Mouse (Mus musculus) intestine, embryonic 16.5 days (tissue): ENCODE results near the gene Nav2. TPM values are rescaled to one million over a fixed set of nuclear protein-coding genes. Genes with fewer than 3 reads are reported as not detected.

Experiments
- ATAC-seq: fragments of 200-750 bp; cut with Nextera tagmentation; 2 replicates; pipeline ENCODE4 v1.8.0; 2017; ENCODE audit warnings: moderate TSS enrichment, moderate library complexity
- H3K27ac ChIP-seq: fragments of 300-500 bp; sonication (generic); 2 replicates; pipeline ENCODE4 v1.5.1; 2014; ENCODE audit warnings: mild to moderate bottlenecking, low read length
- H3K27me3 ChIP-seq: fragments of 300-500 bp; sonication (generic); replicated peaks from 2 replicates; pipeline ENCODE4 v1.6.1; 2014; ENCODE audit warnings: low read length, control low read depth, mixed read lengths; ENCODE audit not compliant: control insufficient read depth, insufficient read depth
- H3K36me3 ChIP-seq: fragments of 300-500 bp; sonication (generic); 2 replicates; pipeline ENCODE4 v1.6.1; 2014; ENCODE audit warnings: low read length, control low read depth; ENCODE audit not compliant: control insufficient read depth, insufficient read depth
- H3K4me1 ChIP-seq: fragments of 300-500 bp; sonication (generic); 2 replicates; pipeline ENCODE4 v1.6.1; 2014; ENCODE audit warnings: low read length, control low read depth, mixed read lengths; ENCODE audit not compliant: control insufficient read depth, insufficient read depth
- H3K4me2 ChIP-seq: fragments of 300-500 bp; sonication (generic); 2 replicates; pipeline ENCODE4 v1.6.1; 2014; ENCODE audit warnings: low read depth, low read length, control low read depth
- H3K4me3 ChIP-seq: fragments of 300-500 bp; sonication (generic); 2 replicates; pipeline ENCODE4 v1.5.1; 2014; ENCODE audit warnings: mild to moderate bottlenecking, low read length
- H3K9ac ChIP-seq: fragments of 300-500 bp; sonication (generic); 2 replicates; pipeline ENCODE4 v1.6.1; 2014; ENCODE audit warnings: low read depth, low read length
- H3K9me3 ChIP-seq: fragments of 300-500 bp; sonication (generic); 2 replicates; pipeline ENCODE4 v1.6.1; 2016; ENCODE audit warnings: low read length, control low read depth; ENCODE audit not compliant: control insufficient read depth
- WGBS: fragments of 180-500 bp; shearing (Covaris S2); extraction: QIAGEN DNeasy Blood & Tissue Kit; methylation state at CpG from one replicate; pipeline ENCODE4 v1.1.7; 2014; 5-methylcytosine and 5-hydroxymethylcytosine counted together
- polyA plus RNA-seq: library from polyadenylated mRNA; unstranded; fragments of >200 nt; fragmentation: Nextera tagmentation; extraction: Ambion mirVana; gene quantifications from 2 replicates; pipeline ENCODE4 v1.2.1, GENCODE M21; 2015

Gene Nav2
- polyA plus RNA-seq, 1 experiment from 2014 or later = 15.3 TPM

DNA sequence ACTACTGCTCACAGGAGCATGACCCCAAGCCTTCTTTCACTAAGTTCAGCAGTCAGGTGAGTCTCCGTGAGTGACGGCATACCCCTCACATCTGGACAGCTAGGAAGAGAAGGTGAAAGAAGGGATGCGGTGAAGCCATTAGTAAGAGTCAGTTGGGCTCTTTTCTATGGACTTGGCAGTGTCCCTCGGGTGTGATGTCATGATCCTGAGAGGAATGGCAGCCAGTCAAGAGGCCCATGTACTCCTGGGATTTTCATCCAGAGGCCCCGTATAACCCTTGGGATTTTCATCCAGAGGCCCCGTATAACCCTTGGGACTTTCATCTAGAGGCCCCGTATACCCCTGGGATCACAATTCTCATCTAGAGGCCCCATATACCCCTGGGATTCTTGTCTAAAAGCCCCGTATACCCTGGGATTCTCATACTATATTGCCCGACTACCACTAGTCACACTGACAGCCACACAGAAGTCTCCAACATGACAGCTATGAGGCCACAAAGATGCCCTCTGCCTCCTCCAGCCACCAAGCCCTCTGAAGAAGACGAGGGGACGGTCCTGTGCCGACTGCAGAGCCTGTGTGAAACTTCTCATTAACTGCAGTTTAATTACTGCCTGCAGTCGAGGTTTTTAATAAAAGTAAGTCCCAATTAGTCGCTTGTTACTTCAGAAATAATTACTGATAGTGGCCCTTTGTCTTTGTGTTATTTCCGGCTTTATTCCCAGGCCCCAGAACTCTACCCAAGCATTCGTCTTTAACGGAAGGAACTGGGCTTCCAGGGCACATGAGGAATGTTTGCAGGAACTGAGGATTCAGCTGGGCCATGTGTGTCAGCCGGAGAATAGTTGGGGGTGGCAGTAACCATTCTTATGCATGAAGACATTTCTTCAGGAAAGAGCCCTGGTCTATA is 251.4 kb downstream of the Nav2 start:
- no peak overlapping the region for H3K9ac ChIP-seq
- ATAC-seq = no peak
- 78% methylated on average over 18 of the region's 18 CpGs for WGBS
- H3K9me3 ChIP-seq = no peaks in the 10 kb centered on the region
- H3K4me2 ChIP-seq = no peak overlapping the region
- H3K36me3 ChIP-seq = no peaks in the 10 kb centered on the region
- no peak overlapping the region for H3K4me3 ChIP-seq
- H3K27ac ChIP-seq = no peak overlapping the region
- H3K27me3 ChIP-seq = no peaks in the 10 kb centered on the region
- H3K4me1 ChIP-seq = peaks cover 7% of the 10 kb centered on the region; the same call in 1 of the 2 replicates

DNA sequence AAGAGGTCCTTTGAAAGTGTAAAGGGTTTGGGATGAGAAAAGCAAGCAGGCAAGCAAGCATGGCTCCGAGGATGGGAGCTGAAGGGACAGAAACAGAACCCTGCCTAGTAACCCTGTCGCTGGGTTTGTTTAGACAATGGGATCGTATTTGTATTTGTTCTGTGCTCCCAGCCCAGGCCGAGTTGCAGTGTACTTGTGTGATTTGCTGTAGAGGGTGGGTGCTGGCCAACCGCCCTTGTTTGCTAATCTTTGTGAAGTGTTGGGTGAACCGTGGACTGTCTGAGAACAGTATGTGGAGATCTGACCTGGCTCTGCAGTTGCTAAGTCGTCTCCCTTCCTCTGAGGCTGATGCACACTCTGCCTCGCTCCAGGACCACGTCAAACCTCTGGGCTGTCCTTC is 253.6 kb downstream of the Nav2 start:
- no peak overlapping the region for H3K27ac ChIP-seq

DNA sequence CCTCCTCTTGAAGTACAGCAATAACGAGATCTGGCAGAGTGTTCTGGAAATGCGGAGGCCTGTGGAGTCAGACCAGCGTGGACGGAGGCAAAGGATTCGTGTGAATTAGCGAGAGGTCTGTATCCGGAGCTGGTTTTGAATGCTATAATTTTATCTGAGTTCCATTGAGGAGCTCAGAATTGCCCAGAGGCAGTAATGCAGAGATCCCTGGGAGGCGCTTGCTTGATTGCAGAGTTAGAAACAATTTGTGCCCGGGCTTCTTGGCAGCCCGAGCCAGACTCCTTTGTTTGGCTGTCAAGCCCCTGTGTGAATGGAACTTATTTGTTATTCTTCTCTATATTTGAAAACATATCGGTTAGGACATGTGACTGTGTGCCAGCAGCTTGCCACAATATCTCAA is 255.3 kb downstream of the Nav2 start:
- 71% methylated on average over 11 of the region's 11 CpGs for WGBS
- Histone ChIP-seq H3K9me3 (no peaks in the 10 kb centered on the region), H3K27me3 (no peaks in the 10 kb centered on the region), H3K4me2 (no peak overlapping the region), H3K36me3 (no peaks in the 10 kb centered on the region), H3K9ac (no peak overlapping the region), H3K4me1 (peaks cover 10% of the 10 kb centered on the region; the same call in 1 of the 2 replicates), H3K4me3 (no peak overlapping the region), H3K27ac (no peak overlapping the region)
- no peak for ATAC-seq

More for the DNA sequence above, 253.6 kb downstream of the Nav2 start:
- Histone ChIP-seq H3K36me3 (no peaks in the 10 kb centered on the region), H3K27me3 (no peaks in the 10 kb centered on the region), H3K4me1 (peaks cover 10% of the 10 kb centered on the region; the same call in 1 of the 2 replicates), H3K4me3 (no peak overlapping the region), H3K9me3 (no peaks in the 10 kb centered on the region), H3K4me2 (no peak overlapping the region), H3K9ac (no peak overlapping the region)
- WGBS = 26% methylated on average over 9 of the region's 9 CpGs
- ATAC-seq = peak; percentile 36; the same call in 1 of the 2 replicates

DNA sequence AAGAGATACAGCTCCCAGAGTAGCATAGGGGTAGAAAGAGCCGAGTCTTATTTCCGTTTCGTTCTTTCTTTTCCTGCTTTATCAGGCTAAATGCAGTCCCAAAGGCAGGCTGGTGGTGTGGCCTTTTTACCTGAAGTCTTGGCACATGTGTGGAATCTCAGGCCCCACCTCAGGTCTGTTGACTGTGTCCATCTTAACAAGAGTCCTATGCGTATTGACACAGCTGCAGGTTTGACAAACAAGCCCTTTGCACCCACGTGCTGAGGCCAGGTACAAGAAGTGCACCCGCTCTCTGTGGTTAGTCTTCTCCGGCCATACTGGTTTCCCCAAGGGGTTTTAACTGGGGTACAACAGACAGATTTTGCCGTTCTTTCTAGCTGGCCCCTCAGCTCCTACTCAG is 256.4 kb downstream of the Nav2 start:
- H3K4me2 ChIP-seq = no peak overlapping the region
- H3K4me1 ChIP-seq = peaks cover 10% of the 10 kb centered on the region; the same call in 1 of the 2 replicates
- no peak overlapping the region for H3K9ac ChIP-seq
- peak; percentile 90 for ATAC-seq
- no peak overlapping the region for H3K4me3 ChIP-seq
- H3K36me3 ChIP-seq = no peaks in the 10 kb centered on the region
- no peaks in the 10 kb centered on the region for H3K27me3 ChIP-seq
- peak overlapping the region; percentile 21; the same call in 1 of the 2 replicates for H3K27ac ChIP-seq
- 65% methylated on average over 8 of the region's 8 CpGs for WGBS
- H3K9me3 ChIP-seq = no peaks in the 10 kb centered on the region

DNA sequence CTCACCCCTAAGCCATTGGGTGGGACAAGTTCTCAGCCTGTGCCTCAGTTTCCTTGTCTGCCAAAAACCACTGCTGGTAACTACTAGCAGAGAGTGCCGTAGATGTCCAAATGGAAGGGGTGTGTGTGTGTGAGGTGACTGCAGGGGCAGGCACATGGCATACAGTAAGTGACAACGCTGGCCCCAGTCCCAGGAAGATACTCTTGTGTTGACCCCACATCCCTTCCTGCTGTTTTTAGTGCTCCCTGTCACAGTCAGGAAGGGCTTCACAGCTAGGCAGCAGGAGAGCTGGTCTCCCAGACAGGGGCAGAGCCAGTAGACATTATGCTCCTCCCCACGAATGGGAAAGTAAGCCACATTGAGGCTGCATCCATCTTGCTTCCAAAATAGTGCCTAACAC is 264.4 kb downstream of the Nav2 start:
- Histone ChIP-seq H3K27ac (no peak overlapping the region), H3K9me3 (no peaks in the 10 kb centered on the region), H3K4me2 (no peak overlapping the region), H3K36me3 (no peaks in the 10 kb centered on the region), H3K27me3 (no peaks in the 10 kb centered on the region), H3K9ac (no peak overlapping the region), H3K4me3 (no peak overlapping the region), H3K4me1 (peaks cover 3% of the 10 kb centered on the region; the same call in 1 of the 2 replicates)
- 78% methylated on average over 3 of the region's 3 CpGs for WGBS
- ATAC-seq = no peak

DNA sequence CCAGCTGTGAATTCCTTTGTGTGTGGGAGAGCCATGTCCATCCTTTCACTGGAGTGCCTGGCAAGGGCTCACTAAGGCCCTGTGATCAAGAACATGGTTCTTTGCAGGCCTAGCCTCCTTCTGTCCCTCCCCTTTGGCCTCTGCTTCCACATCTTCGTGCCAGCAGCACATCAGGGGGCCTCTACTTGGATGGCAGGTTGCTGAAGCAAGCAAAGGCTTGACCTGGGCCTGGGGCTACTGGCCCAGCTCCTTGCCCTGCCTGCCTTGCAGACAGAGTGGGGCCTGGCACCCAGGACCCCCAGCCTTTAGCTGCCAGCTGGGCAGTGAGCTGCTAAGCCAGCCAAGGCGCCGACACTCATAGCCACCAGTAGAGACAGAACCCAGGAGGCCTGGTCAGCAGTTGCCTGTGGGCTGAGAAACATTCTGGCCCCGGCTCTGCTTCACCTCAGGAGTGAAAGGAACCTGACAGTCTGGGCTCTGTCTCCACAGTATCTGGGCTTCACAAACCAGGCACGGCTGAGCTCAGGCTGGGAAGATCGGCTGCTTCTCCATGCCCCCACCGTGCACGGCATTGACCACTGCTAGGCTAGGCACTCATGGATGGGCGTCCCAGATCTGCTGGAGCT is 267.4 kb downstream of the Nav2 start:
- Histone ChIP-seq H3K4me3 (no peak overlapping the region), H3K27ac (no peak overlapping the region), H3K4me2 (no peak overlapping the region), H3K4me1 (peaks cover 3% of the 10 kb centered on the region; the same call in 1 of the 2 replicates), H3K9ac (no peak overlapping the region), H3K27me3 (no peaks in the 10 kb centered on the region), H3K9me3 (no peaks in the 10 kb centered on the region), H3K36me3 (no peaks in the 10 kb centered on the region)
- 81% methylated on average over 9 of the region's 9 CpGs for WGBS
- ATAC-seq = no peak

DNA sequence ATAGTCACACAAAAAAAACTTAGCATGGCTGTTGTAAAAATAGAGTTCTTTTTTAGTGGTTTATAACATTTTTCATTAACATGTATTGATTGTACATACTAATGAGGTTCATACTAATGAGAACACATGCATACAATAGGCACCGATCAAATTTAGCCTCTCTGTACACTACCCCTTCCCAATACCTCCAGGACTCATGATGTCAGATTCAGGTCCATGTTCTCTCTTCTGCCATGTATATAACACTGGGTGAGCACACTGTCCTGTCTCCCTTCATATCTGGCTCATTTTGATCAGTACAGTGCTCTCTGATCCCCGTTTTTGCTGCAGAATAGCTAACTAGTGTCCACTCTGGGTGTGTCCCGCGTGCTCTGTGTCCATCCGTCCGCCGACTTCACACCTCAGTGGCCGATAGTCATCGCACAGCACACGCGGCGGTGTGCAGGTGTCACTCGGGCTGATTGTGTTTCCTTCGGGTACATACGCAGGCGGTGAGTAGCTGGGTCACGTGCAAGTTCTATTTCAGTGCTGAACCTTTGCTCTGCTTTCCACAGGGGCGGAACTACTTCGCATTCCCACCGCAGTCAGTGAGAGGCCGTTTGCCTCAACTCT is 268.2 kb downstream of the Nav2 start:
- H3K4me2 ChIP-seq = no peak overlapping the region
- ATAC-seq = peak; percentile 58
- H3K4me1 ChIP-seq = peaks cover 3% of the 10 kb centered on the region; the same call in 1 of the 2 replicates
- WGBS = 82% methylated on average over 21 of the region's 21 CpGs
- no peaks in the 10 kb centered on the region for H3K27me3 ChIP-seq
- H3K36me3 ChIP-seq = no peaks in the 10 kb centered on the region
- H3K4me3 ChIP-seq = no peak overlapping the region
- H3K27ac ChIP-seq = no peak overlapping the region
- no peak overlapping the region for H3K9ac ChIP-seq
- no peaks in the 10 kb centered on the region for H3K9me3 ChIP-seq

DNA sequence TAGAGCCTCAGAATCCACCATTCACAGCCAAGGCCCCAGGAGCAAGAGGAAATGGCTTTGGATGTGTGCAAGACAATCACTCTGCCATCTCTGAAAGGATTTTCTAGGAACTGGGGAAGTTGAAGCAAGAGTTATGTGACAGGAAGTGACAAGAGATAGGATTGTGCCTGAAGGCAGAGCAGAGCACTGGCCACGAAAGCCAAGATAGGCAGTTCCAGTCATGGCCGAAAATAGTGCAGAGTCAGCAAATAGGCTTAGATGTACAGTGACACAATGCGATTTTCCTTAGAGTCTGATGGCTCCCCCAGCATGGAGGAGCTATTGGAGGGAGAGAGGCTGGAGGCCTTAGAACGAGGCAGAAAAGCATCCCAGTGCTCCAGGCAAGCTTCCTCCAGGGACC is 269.7 kb downstream of the Nav2 start:
- Histone ChIP-seq H3K9ac (no peak overlapping the region), H3K27ac (no peak overlapping the region), H3K36me3 (no peaks in the 10 kb centered on the region), H3K4me2 (no peak overlapping the region), H3K4me1 (peaks cover 3% of the 10 kb centered on the region; the same call in 1 of the 2 replicates), H3K9me3 (no peaks in the 10 kb centered on the region), H3K4me3 (no peak overlapping the region), H3K27me3 (no peaks in the 10 kb centered on the region)
- 80% methylated on average over 4 of the region's 4 CpGs for WGBS
- no peak for ATAC-seq

DNA sequence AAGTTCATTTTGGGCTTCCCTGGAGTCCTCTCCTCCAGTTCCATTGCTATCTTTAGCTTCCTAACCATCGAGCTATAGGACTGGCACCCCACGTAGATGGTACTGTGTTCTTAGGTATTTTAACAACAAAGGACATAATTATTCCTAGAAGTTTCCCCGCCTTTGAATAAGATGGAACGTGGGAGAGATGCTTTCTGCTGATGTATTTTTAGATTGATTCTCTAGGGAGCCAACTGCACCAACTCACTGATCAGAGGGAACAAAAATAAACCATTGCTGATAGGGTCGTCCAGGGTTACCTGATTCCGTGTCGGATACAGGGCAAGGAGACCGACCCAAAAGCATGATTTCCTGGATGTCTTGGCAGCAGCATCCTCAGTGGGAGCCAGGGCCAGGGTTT is 272.5 kb downstream of the Nav2 start:
- Histone ChIP-seq H3K36me3 (no peaks in the 10 kb centered on the region), H3K4me3 (no peak overlapping the region), H3K27me3 (no peaks in the 10 kb centered on the region), H3K27ac (no peak overlapping the region), H3K4me2 (no peak overlapping the region), H3K9ac (no peak overlapping the region), H3K9me3 (no peaks in the 10 kb centered on the region), H3K4me1 (peaks cover 3% of the 10 kb centered on the region; the same call in 1 of the 2 replicates)
- WGBS = 81% methylated on average over 8 of the region's 8 CpGs
- ATAC-seq = no peak
